Mouse (Mus musculus): ENCODE data around the gene Pde9a.

The Pde9a gene

DNA sequence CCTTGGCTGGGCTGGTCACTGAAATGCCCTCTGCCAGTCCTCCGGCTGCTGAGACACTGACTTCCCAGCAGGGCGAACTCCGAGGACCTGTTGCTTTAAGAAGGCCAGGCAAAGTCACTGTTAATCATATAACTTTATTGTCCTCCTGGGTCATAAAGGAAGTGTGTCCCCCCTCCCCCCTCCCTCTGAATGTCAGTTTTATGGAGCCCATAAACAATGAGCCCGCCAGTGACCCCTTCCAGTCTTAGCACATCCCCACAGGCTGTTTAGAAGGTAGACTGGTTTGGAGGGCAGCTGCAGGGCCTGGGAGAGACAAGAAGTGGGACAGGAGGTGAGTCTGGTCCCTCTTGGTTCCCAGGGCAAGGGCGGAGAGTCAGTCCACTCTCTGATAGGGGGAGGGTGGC lies 46.9 kb downstream of the Pde9a start:
- no peak for DNase-seq (ENCODE audit: low read depth, low spot score)

DNA sequence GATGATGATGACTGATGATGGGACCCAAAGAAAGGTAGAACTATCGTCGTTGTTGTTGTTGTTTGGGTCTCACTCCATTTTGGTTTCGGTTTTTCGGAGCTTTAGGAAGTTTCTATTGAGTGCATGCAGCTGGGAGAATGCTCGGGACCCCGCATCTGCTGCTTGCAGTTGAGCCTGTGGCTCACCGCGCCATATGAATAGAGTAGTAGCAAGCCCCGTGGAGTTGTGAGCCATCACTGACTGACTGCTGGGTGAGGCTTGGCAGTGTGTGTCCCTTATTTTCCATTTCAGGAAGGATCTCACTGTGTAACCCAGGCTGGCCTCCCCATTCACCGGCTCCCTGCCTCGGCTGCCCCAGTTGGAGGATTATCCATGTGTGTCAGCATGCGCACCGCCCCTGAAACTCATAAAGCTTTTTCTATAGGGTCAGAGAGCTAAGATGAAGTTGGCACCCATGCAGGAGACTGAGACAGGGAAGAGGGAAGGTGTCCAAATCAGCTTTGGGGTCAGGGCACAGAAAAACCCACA lies 47.5 kb downstream of the Pde9a start:
- DNase-seq (ENCODE audit: low read depth, low spot score), result no peak

DNA sequence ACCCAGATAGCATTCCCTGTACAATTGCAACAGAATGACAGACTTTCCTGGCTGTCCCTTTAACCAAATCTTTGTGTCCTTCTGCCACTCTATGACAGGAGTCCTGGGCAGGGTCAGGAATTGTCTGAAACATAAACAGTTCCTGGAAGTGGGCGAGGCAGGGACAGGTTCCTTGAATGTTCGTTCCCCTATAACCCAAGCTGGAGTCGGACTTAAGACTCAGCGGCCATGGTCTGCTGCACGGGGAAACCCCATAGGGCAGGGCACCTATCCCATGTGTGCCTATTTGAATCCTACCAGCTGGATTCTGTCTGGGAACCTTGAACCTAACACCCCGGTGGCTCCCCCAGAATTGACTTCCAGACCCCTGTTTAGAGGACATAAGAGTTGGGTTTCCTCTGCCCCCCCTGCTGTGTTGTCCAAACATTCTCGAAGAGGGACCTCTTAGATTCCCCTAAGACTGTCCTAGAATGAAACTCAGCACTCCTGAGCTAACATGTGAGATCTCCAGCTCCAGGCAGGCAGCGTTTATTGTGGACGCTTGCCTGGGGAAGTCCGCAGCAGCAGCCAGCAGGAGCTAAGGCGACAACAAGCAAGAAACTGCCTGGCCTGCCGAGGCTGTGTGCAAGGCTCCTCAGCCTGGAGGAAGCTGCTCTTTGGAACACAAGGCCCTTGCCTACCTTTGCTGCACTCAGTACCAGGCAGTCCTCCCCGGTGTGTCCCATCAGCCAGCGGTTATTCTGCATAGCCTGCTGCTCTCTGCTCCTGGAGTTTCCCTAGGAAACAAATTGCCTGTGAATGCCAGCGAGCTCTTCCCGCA lies 48.2 kb downstream of the Pde9a start:
- no peak for DNase-seq (ENCODE audit: low read depth, low spot score)

DNA sequence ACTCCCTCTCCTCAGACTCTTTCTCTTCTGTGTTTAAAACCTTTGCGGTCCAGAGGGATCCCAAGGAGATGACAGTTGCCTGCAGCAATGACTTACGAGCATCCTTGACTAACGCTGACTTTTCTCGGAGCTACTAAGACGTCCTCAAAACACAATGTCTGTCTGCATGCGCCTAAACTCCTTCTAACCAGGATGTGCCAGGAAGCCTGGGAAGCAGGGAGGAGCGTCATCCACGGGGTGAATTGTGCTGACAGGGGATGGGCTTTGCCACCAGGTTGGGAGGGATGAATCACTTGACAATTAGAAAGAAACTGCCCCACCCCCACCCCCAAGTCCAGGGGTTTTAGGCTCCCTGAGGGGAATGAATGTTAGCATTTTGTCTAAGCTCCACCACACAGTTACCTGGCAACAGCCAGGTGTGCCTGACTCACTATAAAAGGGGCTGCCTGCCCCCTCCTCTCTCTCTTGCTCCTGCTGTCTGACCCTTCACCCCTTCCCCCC lies 48.9 kb downstream of the Pde9a start:
- no peak for DNase-seq (ENCODE audit: low read depth, low spot score)

DNA sequence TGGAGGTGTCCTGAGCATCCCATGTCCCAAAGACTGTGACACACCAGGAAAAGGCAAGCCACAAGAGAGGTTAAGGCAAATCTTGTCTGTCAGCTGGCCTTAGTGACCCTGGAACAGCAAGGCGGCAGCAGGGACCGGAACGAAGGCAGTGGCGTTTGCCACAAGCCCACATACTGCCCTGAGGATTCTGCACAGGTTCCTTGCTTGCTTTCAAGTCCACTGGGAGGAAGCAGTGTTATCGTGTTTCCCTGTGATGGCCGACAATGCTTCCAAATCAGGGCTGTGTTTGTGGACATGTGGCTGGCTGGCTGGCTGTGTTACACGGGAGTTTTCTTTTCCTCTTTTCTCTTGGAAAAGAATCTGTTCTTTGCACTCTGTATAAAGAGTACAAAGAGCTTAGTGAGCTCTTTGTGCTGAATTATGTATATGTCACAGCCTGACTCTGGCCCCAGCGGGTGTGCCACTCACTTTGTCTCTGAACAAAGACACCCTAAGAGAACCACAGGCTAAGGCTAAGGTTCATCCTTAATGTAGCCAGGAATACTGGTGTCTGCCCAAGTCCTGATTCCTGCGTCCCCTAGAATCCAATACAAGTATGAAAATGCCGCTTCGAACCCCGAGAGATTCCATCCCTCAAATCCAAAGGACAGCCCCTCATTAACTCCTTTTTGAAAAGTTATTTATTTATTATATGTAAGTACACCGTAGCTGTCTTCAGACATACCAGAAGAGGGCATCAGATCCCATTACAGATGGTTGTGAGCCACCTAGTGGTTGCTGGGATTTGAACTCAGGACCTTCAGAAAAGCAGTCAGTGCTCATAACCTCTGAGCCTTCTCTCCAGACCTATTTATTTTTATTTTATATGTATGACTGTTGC lies 50.2 kb downstream of the Pde9a start:
- no peak for DNase-seq (ENCODE audit: low read depth, low spot score)

DNA sequence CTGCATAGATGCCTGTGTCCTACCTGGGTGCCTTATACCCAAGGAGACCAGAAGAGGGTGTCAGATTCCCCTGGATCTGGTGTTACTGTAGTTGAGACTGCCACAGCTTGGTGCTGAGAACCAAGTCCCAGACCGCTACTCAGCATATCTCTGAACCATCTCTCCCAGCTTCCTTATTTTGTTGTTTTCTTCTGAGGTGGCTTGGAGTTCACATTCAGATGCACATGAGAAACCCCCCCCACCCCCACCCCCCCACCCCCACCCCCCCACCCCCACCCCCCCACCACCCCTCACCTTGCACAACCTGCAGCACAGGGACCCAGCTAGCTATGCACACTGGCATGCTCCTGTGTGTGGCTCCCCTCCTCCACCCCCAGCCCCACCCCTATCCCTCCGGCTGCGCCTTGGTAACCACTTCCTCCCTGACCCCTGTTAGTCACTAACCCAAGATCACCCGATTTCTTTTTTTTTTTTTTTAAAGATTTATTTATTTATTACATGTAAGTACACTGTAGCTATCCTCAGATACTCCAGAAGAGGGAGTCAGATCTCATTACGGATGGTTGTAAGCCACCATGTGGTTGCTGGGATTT lies 50.9 kb downstream of the Pde9a start:
- DNase-seq (ENCODE audit: low read depth, low spot score), result no peak

DNA sequence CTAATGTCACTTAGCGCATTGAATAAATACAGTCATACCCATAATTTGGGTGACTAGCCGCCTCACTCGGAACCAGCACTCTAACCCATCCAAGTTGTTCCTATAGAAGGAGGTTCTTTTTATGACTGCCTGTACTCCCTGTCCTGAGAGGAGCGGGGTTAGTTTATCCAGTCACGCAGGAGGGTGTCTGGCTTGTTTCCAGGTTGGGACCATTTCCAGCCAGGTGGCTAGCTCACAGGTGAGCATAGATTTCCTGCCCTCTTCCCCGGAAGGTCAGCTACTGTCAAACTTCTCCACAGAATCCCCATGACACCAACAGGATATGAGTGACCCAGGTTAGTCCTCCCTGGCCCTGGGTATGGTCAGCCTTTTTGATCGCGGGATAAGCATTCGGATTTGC lies 51.5 kb downstream of the Pde9a start:
- DNase-seq (ENCODE audit: low read depth, low spot score), result no peak

DNA sequence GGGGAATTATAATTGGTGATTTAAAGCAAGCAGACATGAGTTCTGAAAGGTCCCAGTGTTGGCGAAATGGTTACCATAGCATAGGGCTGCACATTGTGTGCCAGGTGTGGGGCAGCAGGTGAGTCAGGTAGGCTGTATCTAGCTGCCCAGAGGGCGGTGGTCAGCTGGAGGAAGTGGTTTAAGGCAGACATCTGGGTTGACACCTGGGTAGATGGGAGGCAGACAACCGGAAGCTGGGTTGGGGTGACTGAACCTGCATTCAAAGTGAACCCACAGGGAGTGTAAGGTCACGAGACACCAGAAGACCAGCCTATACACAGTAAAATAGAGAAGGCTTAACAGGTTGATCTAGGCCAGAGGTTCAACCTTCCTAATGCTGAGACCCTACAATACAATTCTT lies 54.0 kb downstream of the Pde9a start:
- DNase-seq (ENCODE audit: low read depth, low spot score), result peak; percentile 45

DNA sequence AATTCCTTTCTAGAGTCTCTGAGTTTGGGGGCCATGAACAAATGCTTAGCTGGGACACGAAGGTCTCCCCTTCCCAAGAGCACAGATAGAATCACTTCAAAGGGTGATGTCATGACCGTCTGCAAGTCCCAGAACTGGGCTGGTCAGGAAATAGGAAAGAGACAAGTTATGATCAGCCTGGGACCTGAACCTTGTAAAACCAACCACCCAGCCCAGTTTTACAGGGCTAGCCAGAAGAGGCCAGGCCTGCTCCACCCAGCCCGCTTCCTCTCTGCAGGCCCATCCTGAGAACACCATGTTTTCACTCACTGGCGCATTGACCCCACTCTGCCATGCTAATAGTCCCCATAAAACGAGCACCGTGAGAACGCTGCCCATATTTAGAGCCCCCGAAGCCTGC lies 56.5 kb downstream of the Pde9a start:
- DNase-seq (ENCODE audit: low read depth, low spot score), result no peak

DNA sequence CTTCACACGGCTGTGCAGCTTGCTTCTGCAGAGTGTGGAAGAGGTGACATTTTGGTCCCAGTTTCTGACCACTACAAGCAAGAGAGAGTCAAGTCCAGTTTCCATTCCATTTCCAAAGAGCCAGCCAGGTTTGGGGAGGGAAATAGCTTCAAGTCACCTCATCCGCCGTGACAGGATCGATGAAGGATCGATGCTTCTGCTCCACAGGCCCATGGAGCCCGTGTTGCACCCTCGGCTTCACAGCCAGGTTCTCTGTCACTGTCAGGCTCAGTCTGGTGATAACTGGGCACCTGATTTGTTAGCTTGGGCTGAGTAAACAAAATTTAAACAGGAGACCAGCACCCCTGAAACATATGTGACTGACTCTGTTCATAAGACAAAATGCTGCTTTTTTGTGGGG lies 58.2 kb downstream of the Pde9a start:
- no peak for DNase-seq (ENCODE audit: low read depth, low spot score)

DNA sequence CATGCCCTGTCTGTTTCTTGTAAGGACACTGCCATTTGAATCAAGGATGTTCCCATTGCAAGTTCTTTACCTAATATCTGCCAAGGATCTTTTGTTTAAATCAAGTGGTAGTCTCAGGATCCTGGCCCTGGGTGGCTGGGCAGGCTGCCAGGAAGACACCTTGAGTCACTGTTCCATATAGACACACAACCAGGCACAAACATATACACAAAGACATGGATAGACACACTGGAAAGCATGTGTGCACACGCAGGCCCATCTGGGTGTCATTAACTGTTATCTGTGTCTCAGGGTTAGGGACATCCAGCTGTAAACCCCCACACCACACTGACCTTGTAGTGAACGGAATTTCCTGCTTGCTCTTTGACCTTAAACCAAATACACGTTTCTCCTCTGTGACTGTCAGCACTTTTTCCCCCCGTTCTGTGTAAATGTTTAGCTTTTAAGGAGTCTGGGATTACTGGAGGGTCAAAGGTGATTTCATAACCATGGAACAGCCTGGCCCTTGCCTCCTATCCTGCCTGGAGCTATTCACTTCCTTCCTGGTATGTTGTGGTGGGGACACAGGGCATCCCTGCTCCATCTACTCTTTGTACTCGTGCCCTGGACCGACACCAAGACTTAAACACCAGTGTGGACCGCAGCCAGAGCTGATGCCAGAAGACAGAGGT lies 59.2 kb downstream of the Pde9a start:
- no peak for DNase-seq (ENCODE audit: low read depth, low spot score)

DNA sequence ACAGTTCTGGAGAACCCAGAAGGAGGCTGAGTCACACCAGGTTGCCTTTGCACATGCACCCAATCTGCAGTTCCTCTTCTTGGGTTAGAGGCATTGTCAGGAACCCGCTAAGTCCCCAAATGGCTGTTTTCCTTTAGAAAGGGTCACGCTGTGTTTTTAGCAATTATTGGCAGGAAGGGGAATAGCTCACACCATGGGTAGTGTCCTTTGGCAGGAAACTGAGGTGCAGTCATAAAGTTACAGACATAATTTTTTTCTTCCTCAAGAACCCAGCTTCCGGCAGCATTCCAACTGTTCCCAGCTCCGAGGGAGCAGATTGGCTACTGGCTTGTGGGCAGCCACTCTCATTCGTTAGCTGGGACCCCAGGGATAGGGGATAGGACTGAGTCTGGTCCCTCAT lies 61.8 kb downstream of the Pde9a start:
- no peak for DNase-seq (ENCODE audit: low read depth, low spot score)

DNA sequence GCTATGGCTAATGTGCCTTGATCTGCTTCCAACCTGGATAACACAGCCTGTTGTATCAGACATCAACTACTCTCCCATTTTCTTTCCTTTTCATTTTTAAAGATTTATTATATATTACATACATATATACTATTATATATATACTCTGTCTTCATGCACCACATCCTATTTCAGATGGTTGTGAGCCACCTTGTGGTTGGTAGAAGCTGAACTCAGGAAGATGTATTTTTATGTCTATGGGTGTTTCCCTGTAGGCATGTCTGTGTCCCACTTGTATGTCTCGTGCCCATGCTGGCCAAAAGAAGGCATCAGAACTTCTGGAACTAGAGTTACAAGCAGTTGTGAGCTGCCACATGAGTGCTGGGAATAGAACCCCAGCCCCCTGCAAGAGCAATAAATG lies 62.5 kb downstream of the Pde9a start:
- DNase-seq (ENCODE audit: low read depth, low spot score), result no peak

DNA sequence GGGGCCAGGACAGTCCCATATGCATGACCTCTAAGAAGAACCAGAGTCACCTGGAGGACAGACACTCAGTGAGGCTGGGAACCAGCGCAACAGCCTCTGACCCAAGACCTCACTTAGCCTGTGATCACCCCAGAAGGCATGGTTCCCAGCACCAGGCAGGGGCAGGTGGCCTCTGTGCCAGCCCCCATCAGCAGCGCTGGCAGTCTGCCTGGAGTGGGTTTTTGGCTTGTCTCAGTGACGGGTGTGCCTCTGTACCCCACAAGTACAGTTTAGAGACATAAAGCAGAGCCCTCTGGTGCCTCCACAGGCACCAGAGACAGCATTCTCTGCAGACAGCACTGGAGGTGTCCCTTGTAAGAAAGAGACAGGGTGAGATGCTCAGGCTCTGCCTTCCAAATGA lies 64.2 kb downstream of the Pde9a start:
- DNase-seq (ENCODE audit: low read depth, low spot score), result no peak

DNA sequence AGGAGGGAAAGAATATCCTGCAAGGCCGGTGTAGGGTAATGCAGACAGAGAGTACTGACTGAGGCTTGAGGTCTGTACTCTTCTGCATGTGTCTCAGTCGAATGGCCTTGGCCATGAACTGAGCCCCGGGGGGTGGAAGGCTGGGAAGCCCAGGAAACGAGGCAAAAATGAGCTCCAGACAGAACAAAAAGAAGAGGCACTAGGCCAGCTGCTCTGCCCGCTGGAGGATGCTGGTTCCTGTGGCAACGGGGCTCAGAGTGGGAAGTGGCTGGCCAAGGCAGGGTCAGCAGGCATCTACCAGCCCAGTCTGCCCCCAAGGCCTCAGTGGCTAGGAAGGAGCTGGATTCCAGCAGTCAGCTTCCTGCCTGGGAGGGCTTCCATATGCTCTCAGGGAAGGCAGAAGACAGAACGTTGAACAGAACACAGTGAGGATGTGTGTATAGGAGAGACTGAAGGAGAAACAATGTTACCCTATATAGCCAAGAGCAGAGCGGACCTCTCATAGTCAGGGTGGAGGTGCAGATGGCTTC lies 65.2 kb downstream of the Pde9a start:
- DNase-seq (ENCODE audit: low read depth, low spot score), result no peak

DNA sequence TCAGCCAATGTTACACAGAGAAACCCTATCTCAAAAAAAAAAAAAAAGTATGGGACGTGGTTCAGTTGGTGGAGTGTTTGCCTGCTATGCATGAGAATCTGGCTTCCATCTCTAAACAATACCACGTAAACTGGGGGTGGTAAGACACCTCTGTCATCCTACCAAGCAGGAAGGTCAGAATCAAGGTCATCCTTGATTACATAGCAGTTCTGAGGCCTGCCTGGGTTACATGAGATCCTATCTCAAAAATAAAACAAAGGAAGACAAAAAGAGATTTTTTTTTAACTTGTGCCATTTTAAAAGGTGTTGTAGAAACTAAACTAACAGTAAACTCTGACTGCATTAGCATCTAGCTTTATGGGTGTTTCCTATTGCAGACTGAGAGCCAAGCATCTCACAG lies 66.8 kb downstream of the Pde9a start:
- DNase-seq (ENCODE audit: low read depth, low spot score), result no peak

DNA sequence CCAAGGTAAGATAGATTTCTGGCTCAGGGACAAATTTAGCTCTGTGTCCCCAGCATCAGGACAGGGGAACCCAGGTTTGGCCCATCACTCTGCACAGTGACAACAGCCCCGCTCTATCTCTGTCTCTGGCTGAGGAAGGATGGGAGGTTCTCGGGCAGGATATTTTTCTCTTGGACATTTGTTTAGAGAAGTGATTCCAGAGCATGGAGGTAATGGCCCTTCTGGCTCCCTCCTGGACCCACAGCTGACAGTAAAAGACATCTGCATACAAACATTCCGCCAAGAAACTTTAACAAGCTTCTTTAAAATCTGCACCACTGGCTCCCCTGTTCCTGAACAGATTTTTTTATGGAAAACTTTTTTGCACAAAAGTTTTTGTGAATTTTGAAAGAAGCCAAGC lies 67.5 kb downstream of the Pde9a start:
- no peak for DNase-seq (ENCODE audit: low read depth, low spot score)

DNA sequence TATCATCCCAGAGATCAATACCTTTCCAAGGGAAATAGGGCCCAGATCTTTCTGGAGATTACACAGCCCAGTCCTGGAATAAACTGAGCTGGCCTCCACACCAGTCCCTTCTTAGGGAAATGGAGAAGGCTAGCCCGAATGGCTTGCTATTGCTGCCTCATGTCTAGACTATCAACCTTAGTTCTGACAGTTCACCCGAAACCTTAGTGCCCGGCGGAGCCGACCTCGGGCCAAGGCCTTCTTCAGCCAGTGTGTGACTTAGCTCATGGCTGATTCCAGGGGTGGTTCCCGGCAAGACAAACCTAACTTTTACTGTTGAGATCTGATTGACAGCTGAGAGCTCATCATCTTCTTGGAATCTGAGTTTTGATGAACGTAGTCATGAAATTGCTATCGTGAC lies 68.0 kb downstream of the Pde9a start:
- DNase-seq (ENCODE audit: low read depth, low spot score), result no peak

DNA sequence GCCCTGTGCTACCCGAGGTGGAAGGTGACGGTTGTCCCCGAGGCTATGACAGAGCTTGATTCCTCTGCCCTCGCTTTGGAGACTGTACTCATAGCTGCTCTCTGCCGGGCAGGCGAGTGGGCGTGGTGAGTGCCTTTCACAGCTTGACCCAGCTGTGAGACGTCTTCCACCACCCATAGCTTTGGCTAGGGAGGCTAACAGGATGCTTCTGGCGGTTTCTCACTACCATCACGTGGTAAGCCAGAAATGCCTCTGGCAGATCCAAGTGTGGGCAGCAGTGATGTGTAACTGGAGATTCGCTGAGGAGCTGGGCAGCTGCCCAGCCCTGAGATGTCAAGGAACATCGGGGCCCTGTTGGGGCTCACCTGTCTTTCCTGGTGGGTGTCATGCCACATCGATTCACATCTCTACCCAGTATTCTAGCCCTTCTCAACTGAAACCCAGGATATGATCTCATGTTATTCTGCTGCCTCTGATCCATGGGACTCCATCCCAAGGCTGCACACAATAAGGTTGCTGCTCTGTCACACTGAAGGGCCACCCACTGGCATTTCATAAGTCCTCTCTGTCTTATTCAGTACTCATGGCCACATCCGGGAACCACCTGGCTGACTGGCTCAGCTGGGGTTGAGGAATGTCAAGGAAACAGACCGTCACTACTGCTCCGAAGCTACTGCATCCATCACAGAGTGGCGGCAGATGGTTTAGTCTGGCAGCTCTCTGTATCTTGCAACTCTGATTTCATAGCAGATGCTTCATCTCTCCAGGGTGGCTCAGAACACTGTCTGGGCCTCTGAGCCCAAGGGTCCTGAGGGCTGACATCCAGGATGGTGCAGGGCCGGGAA lies 70.9 kb downstream of the Pde9a start:
- DNase-seq (ENCODE audit: low read depth, low spot score), result no peak

DNA sequence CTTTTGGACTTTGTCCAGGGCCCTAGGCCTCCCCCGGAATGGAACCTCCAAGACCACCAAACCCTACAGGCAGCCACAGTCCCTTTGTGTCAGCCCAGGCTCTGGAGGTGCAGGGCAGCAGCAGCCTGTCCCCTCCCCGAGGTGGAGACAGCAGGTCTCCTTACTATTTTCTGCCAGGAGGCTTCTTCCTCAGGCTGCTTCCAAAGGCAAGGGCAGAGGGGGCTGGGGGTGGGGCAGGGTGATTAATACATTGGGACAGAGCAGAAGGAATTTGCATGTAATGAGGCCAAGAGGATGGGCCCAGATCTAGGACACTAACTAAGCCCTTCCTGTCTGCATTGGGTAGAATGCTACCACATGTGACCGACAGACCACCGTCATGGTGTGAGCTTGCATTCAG lies 74.4 kb downstream of the Pde9a start:
- DNase-seq (ENCODE audit: low read depth, low spot score), result no peak
